ENCODE assay signal across 10 mouse cellular contexts in the genomic region with DNA sequence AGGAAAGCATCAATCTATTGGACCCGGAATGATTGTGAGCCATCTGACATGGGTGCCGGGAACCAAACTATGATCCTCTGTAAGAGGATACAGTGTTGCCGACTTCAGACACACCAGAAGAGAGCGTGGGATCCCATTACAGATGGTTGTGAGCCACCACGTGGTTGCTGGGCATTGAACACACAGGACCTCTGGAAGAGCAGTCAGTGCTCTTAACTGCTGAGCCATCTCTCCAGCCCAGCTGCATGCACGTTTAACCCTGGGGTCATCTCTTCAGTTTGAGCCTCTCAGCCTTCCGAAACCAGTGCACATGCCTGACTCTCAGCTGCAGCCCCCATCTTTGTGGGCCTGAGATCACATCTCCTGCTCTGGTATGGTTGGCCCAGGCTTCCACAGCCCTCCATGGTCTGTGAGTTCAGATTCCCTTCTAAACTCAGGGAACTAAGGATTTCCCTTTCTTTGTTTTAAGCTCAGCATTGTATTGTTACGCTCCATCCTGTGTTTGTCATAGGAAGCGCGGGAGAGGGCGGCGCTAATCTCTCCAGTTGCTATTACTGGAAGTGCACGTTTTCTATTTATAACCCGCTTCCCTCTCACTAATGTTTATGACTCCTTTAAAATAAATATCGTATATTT.
DNase-seq lines count a peak whose midpoint lies in the region; ATAC-seq and TF ChIP-seq lines count a peak whose summit lies in the region.
"Had no signal": no experiment of that assay in that cellular context is flagged by ENCODE, and none has a peak within 500 bp of the region (broad histone marks: within the 10 kb centered on the region; RNA-seq: fewer than 3 reads in every experiment).

No protein-coding gene starts in this region.

- H3K4me3 ChIP-seq in liver, adult 2 months (ENCODE audit: insufficient read depth, low read depth, low read length), result no peak overlapping the region
- peak overlapping the region; percentile 13 for H3K4me3 ChIP-seq in heart, postnatal 0 days (ENCODE audit: low read depth, low read length)
- H3K4me3 ChIP-seq in stomach, embryonic 15.5 days (replicated peaks), result no peak overlapping the region
- H3K4me3 ChIP-seq: limb, embryonic 13.5 days had no signal

- TF ChIP-seq EP300 in heart, postnatal 0 days (IDR thresholded peaks at IDR 0.05; ENCODE audit: low read depth), result no peak

- TF ChIP-seq POLR2A in liver, adult 2 months (IDR thresholded peaks at IDR 0.05; ENCODE audit: extremely low read depth, insufficient read depth, low read length), result no peak

- no peak for TF ChIP-seq CTCF in liver, adult 2 months (IDR thresholded peaks at IDR 0.05; ENCODE audit: low read depth, low read length)
- TF ChIP-seq CTCF in heart, postnatal 0 days (IDR thresholded peaks at IDR 0.05; ENCODE audit: low read depth), result no peak

- H3K79me2 ChIP-seq in liver, adult 2 months (ENCODE audit: control insufficient read depth, insufficient read depth, low read length), result peaks cover 11% of the 10 kb centered on the region; the same call in 1 of the 2 replicates

- peaks cover 10% of the 10 kb centered on the region for H3K4me1 ChIP-seq in liver, adult 2 months (ENCODE audit: control insufficient read depth, insufficient read depth, low read length)
- peaks cover 25% of the 10 kb centered on the region for H3K4me1 ChIP-seq in heart, postnatal 0 days (ENCODE audit: control insufficient read depth, insufficient read depth)
- peaks cover 9% of the 10 kb centered on the region; the same call in 1 of the 2 replicates for H3K4me1 ChIP-seq in stomach, embryonic 15.5 days

- H3K9ac ChIP-seq in liver, adult 2 months (ENCODE audit: low read depth, low read length), result no peak overlapping the region
- H3K9ac ChIP-seq in heart, postnatal 0 days (replicated peaks; ENCODE audit: low read depth, low read length), result peak overlapping the region; percentile 35; the same call in 1 of the 2 replicates
- no peak overlapping the region for H3K9ac ChIP-seq in stomach, embryonic 15.5 days
- H3K9ac ChIP-seq: limb, embryonic 13.5 days had no signal

- no peaks in the 10 kb centered on the region for H3K27me3 ChIP-seq in liver, adult 2 months (ENCODE audit: control insufficient read depth, insufficient read depth, low read length)
- H3K27me3 ChIP-seq in heart, postnatal 0 days (ENCODE audit: control insufficient read depth, insufficient read depth, low read length), result no peaks in the 10 kb centered on the region
- no peaks in the 10 kb centered on the region for H3K27me3 ChIP-seq in stomach, embryonic 15.5 days (replicated peaks)
- H3K27me3 ChIP-seq: limb, embryonic 13.5 days had no signal

- H3K27ac ChIP-seq in liver, adult 2 months (replicated peaks; ENCODE audit: insufficient read depth, low read depth, low read length), result peak overlapping the region; percentile 14
- peak overlapping the region; percentile 90 for H3K27ac ChIP-seq in heart, postnatal 0 days (ENCODE audit: low read depth)
- H3K27ac ChIP-seq in stomach, embryonic 15.5 days, result 0 out of 2 replicates have a peak overlapping the region, but pooled peaks have one; percentile 48

- no peak for DNase-seq in liver, adult 2 months (ENCODE audit: extremely low read depth, low read depth, low spot score)
- DNase-seq in liver, result no peak
- DNase-seq in heart, postnatal 0 days (ENCODE audit: low spot score), result peak; percentile 84
- peak; percentile 64 to 69 for DNase-seq in kidney, postnatal 25 days
- no peak for DNase-seq in cerebellum, adult 8-10 months
- DNase-seq in thymus, postnatal 10 days (ENCODE audit: low spot score in 2 of 2), result no peak
- no peak for DNase-seq in layer of hippocampus, adult 9-11 months

- H3K4me2 ChIP-seq in heart, postnatal 0 days (ENCODE audit: low read depth, low read length), result peak overlapping the region; percentile 55
- no peak overlapping the region for H3K4me2 ChIP-seq in stomach, embryonic 15.5 days
- H3K4me2 ChIP-seq: limb, embryonic 13.5 days had no signal

- H3K9me3 ChIP-seq in heart, postnatal 0 days (replicated peaks; ENCODE audit: control insufficient read depth, low read length), result no peaks in the 10 kb centered on the region
- no peaks in the 10 kb centered on the region for H3K9me3 ChIP-seq in stomach, embryonic 15.5 days
- H3K9me3 ChIP-seq: G1E; limb, embryonic 13.5 days had no signal

- H3K36me3 ChIP-seq in liver, adult 2 months (ENCODE audit: control insufficient read depth, insufficient read depth, low read length), result no peaks in the 10 kb centered on the region; the same call in 1 of the 2 replicates
- peaks cover 13% of the 10 kb centered on the region for H3K36me3 ChIP-seq in heart, postnatal 0 days (replicated peaks; ENCODE audit: control insufficient read depth, insufficient read depth, low read length)
- no peaks in the 10 kb centered on the region for H3K36me3 ChIP-seq in stomach, embryonic 15.5 days

- WGBS in liver, adult 2 months, result 74% methylated on average over 15 of the region's 15 CpGs
- WGBS in heart, postnatal 0 days, result 27% methylated on average over 15 of the region's 15 CpGs
- WGBS in stomach, embryonic 15.5 days, result 59% methylated on average over 15 of the region's 15 CpGs

- ATAC-seq in heart, postnatal 0 days (ENCODE audit: insufficient read depth, low read depth), result peak; percentile 55
- ATAC-seq in stomach, embryonic 15.5 days (ENCODE audit: insufficient read depth, low FRiP score, low read depth), result no peak

Comparison
In these comparisons a context has a peak if more than half of its experiments do, and no peak if none do; other contexts are left out.
1. DNase-seq: peak in heart, postnatal 0 days (single experiment) and kidney, postnatal 25 days (2 of 2); none in liver, adult 2 months (single experiment), liver (single experiment), cerebellum, adult 8-10 months (single experiment), thymus, postnatal 10 days (0 of 2) and layer of hippocampus, adult 9-11 months (single experiment).
2. H3K27ac ChIP-seq: peak in every context shown above with its lines; median percentile 90 in heart, postnatal 0 days; 48 in stomach, embryonic 15.5 days; 14 in liver, adult 2 months.